Mouse (Mus musculus) spleen, adult 2 months (tissue): ENCODE results near the gene Pik3cg. TPM values are rescaled to one million over a fixed set of nuclear protein-coding genes. Genes with fewer than 3 reads are reported as not detected.

Source experiments
- DNase-seq, 2 experiments: peaks; one replicate each; pipeline versions ENCODE4 v3.0.0 to v3.0.0-alpha.2; 2012 to 2021; ENCODE audit warnings: low spot score in 2 of 2, low read depth in 1 of 2
- H3K27ac ChIP-seq: fragments of 200-500 bp; 2 replicates; pipeline ENCODE4 v1.5.1; 2012; ENCODE audit warnings: low read length, inconsistent platforms; ENCODE audit not compliant: insufficient read depth
- H3K27me3 ChIP-seq: fragments of 200-500 bp; 2 replicates; pipeline ENCODE4 v1.6.1; 2012; ENCODE audit warnings: mild to moderate bottlenecking, moderate library complexity, low read length, inconsistent platforms; ENCODE audit not compliant: control insufficient read depth, insufficient read depth
- H3K36me3 ChIP-seq: fragments of 200-500 bp; 2 replicates; pipeline ENCODE4 v1.6.1; 2012; ENCODE audit warnings: mild to moderate bottlenecking, low read length, inconsistent platforms; ENCODE audit not compliant: control insufficient read depth, insufficient read depth
- H3K4me1 ChIP-seq: fragments of 200-500 bp; 2 replicates; pipeline ENCODE4 v1.6.1; 2011; ENCODE audit warnings: inconsistent platforms; ENCODE audit not compliant: control insufficient read depth, insufficient read depth, insufficient read length
- H3K4me3 ChIP-seq: fragments of 200-500 bp; 2 replicates; pipeline ENCODE4 v1.5.1; 2011; ENCODE audit warnings: mild to moderate bottlenecking, inconsistent platforms; ENCODE audit not compliant: insufficient read depth, insufficient read length; ENCODE audit errors: extremely low read depth
- CTCF ChIP-seq: fragments of 200-500 bp; IDR thresholded peaks from 2 replicates; pipeline ENCODE4 v1.5.1; 2011; ENCODE audit warnings: mild to moderate bottlenecking, inconsistent platforms; ENCODE audit not compliant: insufficient read depth, insufficient read length, insufficient replicate concordance; ENCODE audit errors: extremely low read depth
- POLR2A ChIP-seq: fragments of 200-500 bp; IDR thresholded peaks from 2 replicates; pipeline ENCODE4 v1.6.1; 2011; ENCODE audit warnings: low read depth, low read length, inconsistent platforms
- WGBS: fragments of 180-500 bp; shearing (Covaris S2); methylation state at CpG from one replicate; pipeline ENCODE4 v1.1.7; 2018; 5-methylcytosine and 5-hydroxymethylcytosine counted together
- polyA plus RNA-seq: library from polyadenylated mRNA; depleted of rRNA; stranded (reverse); fragments of >200 nt; gene quantifications from 2 replicates; pipeline ENCODE4 v1.2.3, GENCODE M21; 2012

The Pik3cg gene
- polyA plus RNA-seq, 1 experiment, result 14.3 TPM

DNA sequence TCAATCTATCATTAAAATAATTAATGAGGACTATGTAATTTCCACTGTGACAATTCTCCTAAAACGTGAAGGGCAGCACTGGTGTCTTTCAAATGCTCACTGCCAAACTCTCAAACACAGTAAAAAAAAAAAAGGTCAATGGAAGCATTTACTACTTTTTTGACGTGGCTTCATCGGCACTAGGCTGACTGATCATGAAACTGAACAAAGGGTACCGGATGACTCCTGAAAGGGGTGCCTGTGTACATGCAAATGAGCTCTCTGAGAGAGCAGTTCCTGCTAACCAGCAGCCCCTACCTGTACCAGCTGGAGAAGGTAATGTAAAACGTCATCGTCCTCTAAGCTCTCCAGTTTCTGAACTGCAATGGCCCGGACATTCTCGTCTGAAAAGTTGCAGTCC lies 4.8 kb downstream of the Pik3cg start:
- WGBS, result 44% methylated on average over 8 of the region's 8 CpGs
- DNase-seq, result no peak
- TF ChIP-seq POLR2A (no peak), CTCF (no peak)

GRCm38 (mm10) chr12:32202583-32202982 lies 5.9 kb downstream of the Pik3cg start:
- no peak overlapping the region for H3K27ac ChIP-seq
- TF ChIP-seq CTCF (no peak), POLR2A (no peak)
- DNase-seq, result no peak
- H3K36me3 ChIP-seq, result peaks cover 23% of the 10 kb centered on the region
- H3K4me3 ChIP-seq, result no peak overlapping the region
- 86% methylated on average over 5 of the region's 5 CpGs for WGBS
- H3K27me3 ChIP-seq, result no peaks in the 10 kb centered on the region
- H3K4me1 ChIP-seq, result peaks cover 27% of the 10 kb centered on the region

More for the DNA sequence above, 4.8 kb downstream of the Pik3cg start:
- Histone ChIP-seq H3K4me1 (peaks cover 27% of the 10 kb centered on the region), H3K27me3 (no peaks in the 10 kb centered on the region), H3K4me3 (no peak overlapping the region), H3K27ac (peak overlapping the region; percentile 25), H3K36me3 (peaks cover 19% of the 10 kb centered on the region)

- Histone ChIP-seq H3K27me3 (no peaks in the 10 kb centered on the region), H3K36me3 (peaks cover 27% of the 10 kb centered on the region), H3K4me3 (no peak overlapping the region), H3K4me1 (peaks cover 27% of the 10 kb centered on the region), H3K27ac (no peak overlapping the region)
- no peak for TF ChIP-seq POLR2A
- TF ChIP-seq CTCF, result no peak
- DNase-seq, result no peak
- 74% methylated on average over 7 of the region's 7 CpGs for WGBS
Measured at GRCm38 (mm10) chr12:32201932-32202331, 6.5 kb downstream of the Pik3cg start.

- Histone ChIP-seq H3K27me3 (no peaks in the 10 kb centered on the region), H3K4me3 (no peak overlapping the region), H3K27ac (peak overlapping the region; percentile 17; the same call in 1 of the 2 replicates), H3K4me1 (peaks cover 20% of the 10 kb centered on the region), H3K36me3 (peaks cover 31% of the 10 kb centered on the region)
- TF ChIP-seq CTCF, result no peak
- TF ChIP-seq POLR2A, result no peak
- WGBS, result 63% methylated on average over 6 of the region's 6 CpGs
- no peak for DNase-seq
Measured at GRCm38 (mm10) chr12:32201070-32201585, 7.3 kb downstream of the Pik3cg start.

DNA sequence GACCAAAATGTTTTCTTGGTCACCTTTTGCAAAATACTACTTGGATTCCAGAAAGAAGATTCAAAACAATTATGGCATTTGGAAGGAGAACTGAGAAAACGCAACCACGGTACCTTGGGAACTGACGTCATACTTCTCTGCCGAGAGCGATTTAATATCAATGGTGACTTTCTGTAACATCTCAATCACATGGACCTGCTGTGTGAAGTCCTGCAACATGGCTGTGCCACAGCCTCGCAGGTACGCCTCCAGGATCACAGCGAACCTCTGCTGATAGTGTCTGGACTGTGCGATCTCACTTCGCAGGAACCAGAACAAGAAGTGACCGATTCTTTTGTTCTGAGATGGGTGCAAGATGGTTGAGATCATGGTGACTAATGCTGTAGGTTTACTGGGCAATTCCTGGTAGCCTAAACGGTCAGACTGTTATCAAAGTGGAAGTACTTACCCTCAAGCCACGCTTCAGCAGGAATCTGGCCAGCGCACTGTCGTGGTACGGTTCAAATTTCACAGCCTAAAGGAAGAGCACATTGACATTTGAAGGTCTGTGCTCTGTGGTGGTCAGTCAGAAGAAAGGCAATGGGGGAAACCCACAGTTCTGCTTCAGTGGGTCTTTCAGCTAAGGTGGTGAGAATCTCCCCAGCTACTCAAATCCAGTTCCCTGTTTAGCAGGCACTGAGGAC lies 7.9 kb downstream of the Pik3cg start:
- WGBS, result 72% methylated on average over 16 of the region's 16 CpGs
- no peak for DNase-seq
- peaks cover 30% of the 10 kb centered on the region for H3K36me3 ChIP-seq
- no peaks in the 10 kb centered on the region for H3K27me3 ChIP-seq
- 0 out of 2 replicates have a peak overlapping the region, but pooled peaks have one; percentile 17 for H3K27ac ChIP-seq
- no peak overlapping the region for H3K4me3 ChIP-seq
- no peak for TF ChIP-seq CTCF
- no peak for TF ChIP-seq POLR2A
- peaks cover 20% of the 10 kb centered on the region for H3K4me1 ChIP-seq

DNA sequence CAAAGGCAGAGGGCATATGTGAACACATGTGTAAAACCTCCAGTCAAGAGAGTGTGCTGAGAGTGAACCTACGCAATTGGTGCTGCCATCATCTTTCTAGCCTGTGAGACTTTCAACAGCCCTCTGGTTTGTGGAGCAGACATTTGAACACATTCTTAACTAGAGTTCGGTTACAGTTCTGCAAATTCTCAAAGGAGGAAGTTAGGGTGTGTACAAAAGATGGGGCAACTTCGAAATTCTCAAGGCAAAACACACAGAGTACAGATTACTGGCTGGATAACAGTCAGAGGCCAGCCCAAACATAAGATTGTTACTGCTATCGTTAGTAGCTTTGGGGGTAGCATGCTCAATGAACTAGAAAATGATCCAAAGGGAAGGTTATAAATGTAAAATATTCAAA lies 9.0 kb downstream of the Pik3cg start:
- no peaks in the 10 kb centered on the region for H3K27me3 ChIP-seq
- peaks cover 20% of the 10 kb centered on the region for H3K4me1 ChIP-seq
- H3K27ac ChIP-seq, result no peak overlapping the region
- WGBS, result 41% methylated on average over 4 of the region's 4 CpGs
- DNase-seq, result no peak
- peaks cover 28% of the 10 kb centered on the region for H3K36me3 ChIP-seq
- no peak overlapping the region for H3K4me3 ChIP-seq
- no peak for TF ChIP-seq CTCF
- no peak for TF ChIP-seq POLR2A

- DNase-seq, result no peak
- peaks cover 33% of the 10 kb centered on the region for H3K36me3 ChIP-seq
- no peak overlapping the region for H3K4me3 ChIP-seq
- TF ChIP-seq POLR2A, result no peak
- TF ChIP-seq CTCF, result no peak
- 86% methylated on average over 4 of the region's 4 CpGs for WGBS
- H3K4me1 ChIP-seq, result peaks cover 20% of the 10 kb centered on the region
- H3K27me3 ChIP-seq, result no peaks in the 10 kb centered on the region
- no peak overlapping the region for H3K27ac ChIP-seq
Measured at GRCm38 (mm10) chr12:32198025-32198424, 10.4 kb downstream of the Pik3cg start.
